Mouse (Mus musculus) brain, embryonic 14.5 days (tissue): ENCODE measurements around the gene Cd2. TPM values are rescaled to one million over a fixed set of nuclear protein-coding genes. Genes with fewer than 3 reads are reported as not detected.

Source experiments
- DNase-seq: peaks from one replicate; pipeline ENCODE4 v3.0.0-alpha.2; 2011; ENCODE audit warnings: low read depth
- CTCF ChIP-seq: fragments of 200-500 bp; IDR thresholded peaks from 2 replicates; pipeline ENCODE4 v1.5.1; 2012; ENCODE audit warnings: inconsistent platforms, mild to moderate bottlenecking, moderate library complexity, borderline replicate concordance; ENCODE audit not compliant: insufficient read depth, insufficient read length; ENCODE audit errors: extremely low read depth
- POLR2A ChIP-seq: fragments of 200-500 bp; IDR thresholded peaks from 2 replicates; pipeline ENCODE4 v1.6.1; 2012; ENCODE audit warnings: mild to moderate bottlenecking, inconsistent platforms, borderline replicate concordance; ENCODE audit not compliant: poor library complexity, insufficient read depth, insufficient read length, severe bottlenecking; ENCODE audit errors: extremely low read depth
- polyA plus RNA-seq: library from polyadenylated mRNA; depleted of rRNA; stranded (reverse); fragments of >200 nt; gene quantifications from 2 replicates; pipeline ENCODE4 v1.2.3, GENCODE M21; 2012; rRNA removed

Gene Cd2
- polyA plus RNA-seq: 0.08 TPM in 1 of 2 replicates, not detected in the other

DNA sequence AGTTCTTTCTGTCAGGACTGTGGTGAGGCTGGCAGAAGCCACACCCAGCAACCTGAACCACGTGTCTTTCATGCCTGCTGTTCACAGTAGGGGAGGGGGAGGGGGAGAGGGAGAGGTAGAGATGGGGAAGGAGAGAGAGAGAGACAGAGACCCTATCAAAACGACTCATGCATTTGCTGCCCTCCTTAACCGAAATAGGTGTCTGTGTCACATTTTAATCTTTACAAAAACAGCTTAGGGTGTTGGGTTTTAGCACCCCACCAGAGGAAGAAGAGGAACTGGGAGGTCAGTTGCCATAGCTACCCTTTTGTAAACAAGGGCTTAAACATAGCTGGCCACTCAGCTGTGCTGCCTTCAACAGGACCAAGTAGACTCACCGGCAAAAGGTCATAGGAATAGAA, at the start of gene Cd2:
Gene Cd2 (minus strand): TSS at position 29 of the 401 bp plus-strand sequence.
- TF ChIP-seq CTCF: no peak
- no peak for TF ChIP-seq POLR2A
- DNase-seq: no peak

DNA sequence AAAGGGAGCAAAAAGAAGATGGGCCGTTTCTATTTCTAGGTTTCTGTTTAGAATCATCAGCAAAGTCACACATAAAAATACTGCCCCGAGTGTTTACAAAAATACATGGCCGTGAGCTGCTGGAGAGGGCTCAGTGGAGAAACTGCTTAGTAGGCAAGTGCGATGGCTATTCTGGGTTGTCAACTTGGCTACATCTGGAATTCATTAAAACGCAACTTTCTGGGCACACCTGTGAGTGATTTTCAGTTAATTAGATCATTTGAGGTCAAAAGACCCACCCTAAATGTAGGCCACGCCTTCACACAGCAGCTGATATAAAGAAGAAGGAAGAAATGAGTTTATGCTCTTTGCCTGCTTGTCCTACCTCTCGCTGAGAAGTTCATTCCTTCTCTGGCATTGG, 40.9 kb upstream of the Cd2 start:
- no peak for DNase-seq
- TF ChIP-seq CTCF (no peak), POLR2A (no peak)

DNA sequence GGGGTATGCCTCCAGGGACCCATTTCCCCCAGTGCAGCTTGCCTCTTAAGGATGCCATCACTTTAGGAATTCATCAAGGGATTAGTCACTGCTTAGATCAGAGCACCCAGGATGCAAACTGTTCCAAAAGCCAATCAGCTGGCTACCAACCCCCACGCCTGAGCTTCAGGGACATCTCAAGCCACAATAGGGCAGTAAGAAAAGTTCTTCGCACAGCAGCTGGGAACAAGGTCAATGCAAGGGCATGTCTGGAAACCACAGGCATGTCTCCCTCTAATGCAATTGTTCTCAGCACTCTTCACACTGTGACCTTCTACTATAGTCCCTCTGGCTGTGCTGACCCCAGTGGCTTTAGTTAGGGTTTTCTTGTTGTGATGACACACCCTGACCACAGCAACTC, 39.5 kb upstream of the Cd2 start:
- TF ChIP-seq CTCF: no peak
- TF ChIP-seq POLR2A: no peak
- no peak for DNase-seq

DNA sequence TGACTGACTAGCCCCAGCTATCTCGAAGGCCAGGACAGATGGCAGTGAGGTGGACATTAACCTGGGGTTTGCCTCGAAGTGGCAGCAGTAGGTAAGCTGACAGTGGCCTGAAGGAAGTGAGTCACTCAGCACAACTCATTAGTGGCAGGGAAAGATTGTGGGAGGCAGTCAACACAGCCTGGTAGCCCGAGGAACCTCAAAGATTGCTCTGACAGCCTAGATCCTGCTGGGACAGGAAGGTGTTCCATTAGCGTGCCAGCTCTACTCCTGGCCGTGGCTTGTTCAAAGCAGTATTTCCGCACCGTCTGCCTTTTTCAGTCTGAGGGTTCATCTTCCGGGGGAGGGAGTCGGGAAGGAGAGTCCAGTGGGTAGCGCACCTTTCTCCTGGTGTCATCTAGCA, 34.7 kb upstream of the Cd2 start:
- TF ChIP-seq CTCF (no peak), POLR2A (no peak)

DNA sequence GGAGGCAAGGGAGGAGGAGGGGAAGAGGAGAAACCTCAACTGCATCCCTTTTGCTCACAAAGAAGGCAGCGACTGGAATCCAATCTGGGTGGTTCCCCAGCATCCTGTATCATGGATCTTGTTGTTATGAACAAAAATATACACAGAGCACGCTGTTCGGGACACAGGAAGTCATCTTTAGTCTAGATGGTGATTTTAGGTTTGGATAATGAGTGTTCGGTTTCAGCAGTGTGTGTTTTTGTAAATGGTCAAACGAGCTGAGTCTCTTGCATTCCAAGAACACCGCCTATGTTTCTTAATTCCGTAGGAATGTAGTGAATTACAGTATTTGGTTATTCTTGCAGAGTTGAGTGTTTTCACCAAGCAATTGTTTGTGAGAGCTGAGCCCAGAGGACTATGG, 33.1 kb upstream of the Cd2 start:
- TF ChIP-seq CTCF (no peak), POLR2A (no peak)
- DNase-seq: no peak

More for the DNA sequence above, 34.7 kb upstream of the Cd2 start:
- DNase-seq: no peak

DNA sequence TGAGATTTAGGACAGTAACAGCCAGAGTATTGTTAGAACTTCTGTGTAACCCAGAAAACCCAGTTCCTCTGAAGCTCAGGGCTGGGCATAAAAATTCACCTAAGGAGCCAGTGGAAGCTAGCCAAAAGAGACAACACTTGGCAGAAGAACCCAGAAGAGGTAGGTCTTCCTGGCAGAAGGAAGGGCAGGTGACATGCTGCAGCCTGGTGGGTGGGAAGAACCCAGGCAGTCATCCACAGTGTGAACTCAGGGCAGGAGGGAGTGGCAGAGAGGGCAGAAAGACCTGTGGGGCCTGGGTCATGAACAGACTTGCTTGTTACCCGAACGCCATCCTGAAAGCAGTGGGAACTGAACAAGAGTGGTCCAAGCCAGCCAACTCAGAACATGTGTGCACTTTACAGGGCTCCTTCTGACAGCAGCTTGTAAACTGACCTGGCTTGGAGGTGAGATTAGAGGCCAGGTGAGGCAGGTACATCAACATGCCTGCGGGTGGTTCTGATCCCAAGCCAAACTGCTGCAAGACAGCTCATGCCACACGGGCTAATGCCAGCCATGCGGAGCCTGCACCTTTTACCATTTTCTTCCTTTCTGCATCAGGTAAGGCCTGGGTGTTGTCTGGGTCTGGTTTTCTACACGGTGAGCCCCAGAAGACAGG, 30.9 kb upstream of the Cd2 start:
- TF ChIP-seq CTCF: no peak
- DNase-seq: no peak

DNA sequence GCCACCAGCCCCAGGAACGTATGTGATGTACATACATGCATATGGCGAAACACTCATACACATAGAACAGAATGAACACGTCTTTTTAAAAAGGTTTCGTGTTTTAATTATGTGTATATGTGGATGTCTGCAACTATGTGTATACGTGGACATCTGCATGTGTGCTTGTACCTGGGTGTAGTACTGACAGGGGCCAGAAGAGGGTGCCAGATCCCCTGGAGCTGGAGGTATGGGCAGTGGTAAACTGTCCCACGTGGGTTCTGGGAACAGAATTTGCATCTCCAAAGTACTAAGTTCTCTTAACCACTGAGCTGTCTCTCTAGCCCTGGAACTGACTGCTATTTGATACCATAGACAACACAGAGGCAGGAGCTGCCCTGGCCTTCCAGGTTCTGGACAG, 30.4 kb upstream of the Cd2 start:
- TF ChIP-seq POLR2A (no peak), CTCF (peak; percentile 46; the same call in 1 of the 2 replicates)
- no peak for DNase-seq

DNA sequence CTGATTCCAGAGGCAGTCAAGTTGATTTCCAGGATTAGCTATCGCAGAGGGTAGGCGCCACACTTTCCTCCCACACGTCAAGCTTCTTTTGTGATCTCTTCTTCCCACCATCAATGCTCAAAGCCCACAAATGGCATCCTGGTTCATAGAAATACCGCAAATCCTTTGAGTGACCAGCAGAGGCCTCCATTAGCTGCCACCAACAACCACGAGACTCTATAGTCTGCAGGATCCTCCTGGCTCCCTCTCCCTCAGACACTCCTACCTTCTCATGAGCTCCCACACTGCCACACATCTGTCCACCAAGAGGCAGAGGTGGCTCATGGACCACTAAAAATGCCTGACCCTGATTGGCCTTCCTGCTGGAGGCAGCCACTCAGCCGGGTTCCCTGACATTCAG, 27.2 kb upstream of the Cd2 start:
- no peak for DNase-seq
- peak; percentile 22; the same call in 1 of the 2 replicates for TF ChIP-seq CTCF
- no peak for TF ChIP-seq POLR2A

DNA sequence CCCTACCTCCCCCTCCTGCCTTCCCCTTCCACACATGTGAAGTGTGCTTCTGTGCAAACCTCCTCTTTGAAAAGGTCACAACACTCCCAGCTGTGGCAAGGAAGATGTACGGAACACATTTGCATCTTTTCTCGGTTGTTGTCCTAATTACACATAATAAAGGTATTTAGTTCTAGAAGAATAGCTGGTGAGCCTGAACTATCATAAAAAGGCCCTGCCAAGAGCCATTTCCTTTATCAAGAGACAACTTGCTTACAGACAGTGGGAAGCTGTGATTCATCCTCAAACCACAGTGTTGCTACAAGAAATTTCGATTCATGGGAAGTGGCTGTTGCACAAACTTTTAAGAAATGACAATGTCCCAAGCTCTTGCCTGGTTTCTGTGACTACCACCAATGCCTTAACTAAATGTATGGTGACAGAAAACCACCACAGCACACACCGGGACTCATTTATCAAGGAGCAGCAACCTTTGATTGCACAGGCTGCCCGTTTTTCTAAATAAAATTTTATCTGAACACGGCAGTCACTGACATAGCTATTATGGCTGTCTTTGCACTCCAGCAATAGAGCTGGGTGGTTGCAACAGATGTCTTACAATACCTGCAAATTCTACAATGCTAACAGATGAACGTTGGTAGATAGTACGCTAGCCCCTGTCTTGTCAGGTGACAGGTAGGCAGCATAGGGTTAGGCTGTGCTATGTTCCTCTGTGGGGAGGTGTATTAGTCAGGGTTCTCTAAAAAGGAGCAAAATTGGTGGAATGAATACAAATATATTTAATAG, 25.7 kb upstream of the Cd2 start:
- DNase-seq: no peak
- no peak for TF ChIP-seq CTCF
- TF ChIP-seq POLR2A: no peak

DNA sequence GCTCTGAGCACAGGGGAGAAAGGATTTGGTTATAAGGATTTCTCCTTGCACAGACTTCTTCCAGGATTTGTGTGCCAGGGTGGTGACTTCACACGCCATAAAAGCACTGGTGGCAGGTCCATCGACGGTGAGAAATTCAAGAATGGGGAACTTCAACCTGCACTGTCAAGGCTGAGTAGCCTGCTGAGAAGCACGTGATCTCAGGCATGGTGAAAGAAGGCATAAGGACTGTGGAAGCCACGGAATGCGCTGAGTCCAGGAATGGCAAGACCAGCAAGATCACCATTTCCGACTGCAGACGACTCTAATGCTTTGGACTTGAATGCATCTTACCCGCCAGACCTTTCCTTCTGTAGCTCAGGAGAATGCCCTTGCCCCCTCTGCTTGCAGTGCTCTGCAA, 23.2 kb upstream of the Cd2 start:
- DNase-seq: no peak
- TF ChIP-seq CTCF: no peak
- no peak for TF ChIP-seq POLR2A

DNA sequence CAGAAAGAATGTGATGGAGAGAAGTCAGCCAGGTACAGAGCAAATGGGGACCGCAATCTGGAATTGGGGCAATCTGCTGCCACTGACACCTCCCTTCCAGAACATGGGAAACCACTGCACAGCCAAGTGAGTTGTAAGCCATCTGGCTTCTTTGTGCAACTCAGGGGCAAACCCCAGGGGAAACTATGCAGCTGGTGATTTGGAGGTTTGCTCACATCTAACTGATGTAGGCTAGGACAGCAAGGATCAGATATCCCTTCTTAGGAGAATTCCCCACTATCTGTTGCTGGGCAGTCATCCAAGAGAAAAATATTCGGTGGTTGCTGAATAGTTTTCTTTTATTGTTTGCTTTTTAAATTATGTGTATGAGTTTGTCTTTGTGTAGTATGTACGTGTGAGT, 21.9 kb upstream of the Cd2 start:
- TF ChIP-seq CTCF (no peak), POLR2A (no peak)
- peak; percentile 53 for DNase-seq

DNA sequence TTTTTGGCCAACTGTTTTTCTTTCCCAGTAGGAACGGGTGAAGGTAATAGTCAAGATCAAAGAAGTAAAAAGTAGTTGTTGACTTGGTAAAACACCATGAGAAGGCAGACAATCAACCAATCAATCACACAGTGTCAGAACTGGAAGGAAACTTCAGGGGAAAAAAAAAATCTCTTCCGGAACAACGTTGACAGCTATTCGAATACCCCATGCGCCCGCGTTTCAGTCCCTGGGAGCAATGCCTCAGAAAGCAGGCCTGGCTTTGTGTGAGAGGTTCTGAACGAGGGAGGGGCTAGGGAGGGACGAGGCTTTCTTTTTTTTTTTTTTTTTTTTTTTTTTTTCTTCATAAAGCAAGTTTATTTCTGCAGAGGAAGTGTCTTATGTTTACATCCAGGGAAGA, 18.4 kb upstream of the Cd2 start:
- DNase-seq: no peak
- TF ChIP-seq CTCF: no peak
- TF ChIP-seq POLR2A: no peak
